Mouse (Mus musculus): ENCODE measurements around the gene Mdm2. TPM values are rescaled to one million over a fixed set of nuclear protein-coding genes. Genes with fewer than 3 reads are reported as not detected.

Gene Mdm2
- polyA plus RNA-seq, 1 experiment from 2014 or later: 53.6 TPM

DNA sequence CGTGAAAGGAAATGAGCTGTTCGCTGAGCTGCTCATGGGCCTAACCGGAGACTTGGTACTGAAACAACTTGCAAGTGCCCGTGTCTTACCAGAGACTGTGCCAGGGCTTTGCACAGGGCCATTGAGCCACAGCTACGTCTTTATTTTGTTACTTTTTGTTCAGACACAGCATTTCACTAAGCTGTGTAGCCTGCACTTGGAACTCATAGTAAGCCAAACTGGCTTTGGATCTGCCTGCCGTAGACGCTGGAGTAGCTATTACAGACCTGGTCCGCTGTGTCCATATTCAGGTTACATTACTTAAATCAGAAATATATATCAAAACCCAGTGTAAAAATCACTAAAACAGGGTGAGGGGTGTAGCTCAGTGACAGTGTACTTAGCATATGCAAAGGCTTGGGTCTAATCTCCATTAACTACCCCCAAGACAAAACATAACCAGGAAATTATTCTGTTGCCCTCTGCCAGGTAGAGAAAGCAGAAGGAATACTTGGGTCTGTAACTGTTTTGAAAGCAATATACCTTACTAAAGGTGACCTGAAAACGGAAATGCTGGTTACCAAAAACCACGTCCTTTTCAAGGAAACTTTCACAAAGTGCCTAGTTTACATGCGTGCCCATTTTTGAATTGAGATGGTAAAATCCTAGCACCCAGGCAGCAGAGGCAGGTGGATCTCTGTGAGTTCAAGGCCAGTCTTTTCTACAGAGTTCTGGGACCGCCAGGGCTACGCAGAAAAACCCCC, 24.5 kb downstream of the Mdm2 start:
- Histone ChIP-seq H3K4me1 (replicated peaks) (no peaks in the 10 kb centered on the region), H3K4me2 (no peak overlapping the region), H3K4me3 (no peak overlapping the region), H3K27me3 (no peaks in the 10 kb centered on the region), H3K27ac (no peak overlapping the region), H3K36me3 (peaks cover 35% of the 10 kb centered on the region), H3K9ac (no peak overlapping the region), H3K9me3 (no peaks in the 10 kb centered on the region)
- WGBS: 93% methylated on average over 13 of the region's 13 CpGs
- ATAC-seq (ENCODE audit: low FRiP score): no peak

DNA sequence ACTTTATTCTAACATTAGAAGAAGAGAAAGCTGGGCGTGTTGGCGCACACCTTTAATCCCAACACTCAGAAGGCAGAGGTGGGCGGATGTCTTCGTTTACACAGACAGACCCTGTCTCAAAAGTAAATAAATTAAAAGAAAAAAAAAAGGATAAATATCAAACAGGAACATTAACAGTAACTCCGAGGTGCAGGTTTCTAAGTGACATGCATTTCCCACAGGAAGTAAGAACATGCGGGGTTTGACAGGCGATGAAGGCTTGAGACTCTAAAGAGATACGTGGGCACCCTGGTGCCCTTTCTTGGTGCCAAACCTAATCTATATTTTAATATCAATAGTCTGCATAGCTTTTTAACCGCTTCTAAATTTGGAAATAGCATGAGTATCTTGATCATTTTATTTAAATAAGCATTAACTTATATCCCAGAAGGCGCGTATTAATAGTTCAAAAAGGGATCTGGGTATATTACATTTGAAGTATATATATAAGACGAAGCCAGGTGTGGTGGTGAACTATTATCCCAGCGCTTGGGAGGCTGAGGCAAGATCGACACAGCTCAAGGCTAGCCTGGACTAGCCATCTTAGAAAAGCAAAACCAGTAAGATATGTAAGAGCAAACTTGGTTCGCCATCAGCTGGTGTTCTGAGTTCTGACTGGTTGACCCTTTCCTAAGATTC, 25.2 kb downstream of the Mdm2 start:
- Histone ChIP-seq H3K36me3 (peaks cover 29% of the 10 kb centered on the region), H3K27ac (no peak overlapping the region), H3K4me2 (no peak overlapping the region), H3K9ac (no peak overlapping the region), H3K4me1 (replicated peaks) (no peaks in the 10 kb centered on the region), H3K27me3 (no peaks in the 10 kb centered on the region), H3K9me3 (no peaks in the 10 kb centered on the region), H3K4me3 (no peak overlapping the region)
- ATAC-seq (ENCODE audit: low FRiP score): no peak
- WGBS: 94% methylated on average over 15 of the region's 15 CpGs

DNA sequence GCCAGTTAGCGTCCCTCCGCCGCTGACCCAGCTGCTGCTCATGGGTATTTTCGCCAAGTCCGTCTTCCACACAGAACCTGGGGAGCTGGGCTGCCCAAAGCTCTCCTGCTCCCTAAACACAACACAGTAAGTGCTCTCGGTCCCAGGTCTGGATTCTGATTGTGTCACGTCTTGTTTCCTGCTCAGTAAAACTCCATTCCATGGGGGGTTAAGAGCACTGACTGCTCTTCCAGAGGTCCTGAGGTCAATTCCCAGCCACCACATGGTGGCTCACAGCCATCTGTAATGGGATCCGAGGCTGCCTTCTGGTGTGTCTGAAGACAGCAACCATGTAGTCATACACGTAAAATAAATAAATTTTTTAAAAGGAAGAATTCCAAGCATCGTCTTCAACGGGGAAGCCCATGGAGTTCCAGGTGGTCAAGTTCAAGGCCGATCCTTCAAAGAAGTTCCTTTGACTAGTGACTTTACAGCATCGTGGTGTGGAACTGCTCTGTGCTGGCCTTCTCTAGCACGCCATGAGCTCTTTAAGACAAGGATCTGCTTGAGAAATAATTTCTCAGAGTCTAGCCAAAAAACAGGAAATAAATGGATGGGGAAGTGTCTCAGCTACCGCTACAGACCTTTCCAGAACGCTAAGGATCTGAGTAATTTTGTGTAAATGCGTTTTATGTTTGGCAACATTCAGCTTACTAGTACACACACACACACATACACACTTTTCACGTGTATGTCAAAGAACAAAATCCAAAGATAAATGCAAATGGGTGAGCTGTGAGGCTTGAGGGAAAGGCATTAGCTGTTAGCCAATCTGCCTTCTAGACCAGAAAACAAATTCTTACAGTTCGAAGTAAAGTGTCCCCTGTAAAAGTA, 26.0 kb downstream of the Mdm2 start:
- ATAC-seq (ENCODE audit: low FRiP score): no peak
- Histone ChIP-seq H3K4me2 (no peak overlapping the region), H3K36me3 (peaks cover 23% of the 10 kb centered on the region), H3K9ac (no peak overlapping the region), H3K27me3 (no peaks in the 10 kb centered on the region), H3K4me1 (replicated peaks) (no peaks in the 10 kb centered on the region), H3K4me3 (no peak overlapping the region), H3K27ac (no peak overlapping the region), H3K9me3 (no peaks in the 10 kb centered on the region)
- WGBS: 89% methylated on average over 19 of the region's 19 CpGs

DNA sequence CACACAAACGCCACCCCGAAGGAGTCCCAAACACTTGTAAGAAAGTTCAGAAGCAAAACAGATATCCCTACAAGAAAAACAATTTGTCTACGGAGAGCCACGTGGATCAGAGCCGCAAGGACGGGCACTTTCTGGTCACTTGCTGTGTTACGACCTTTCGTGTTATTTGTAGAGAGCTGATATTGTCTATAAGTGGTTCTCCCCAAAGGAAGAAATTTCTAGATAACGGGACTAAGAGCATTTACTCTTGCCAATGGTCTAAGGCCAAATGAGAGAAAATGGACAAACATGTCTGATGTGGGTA, 26.9 kb downstream of the Mdm2 start:
- Histone ChIP-seq H3K9ac (no peak overlapping the region), H3K4me3 (no peak overlapping the region), H3K9me3 (no peaks in the 10 kb centered on the region), H3K4me2 (no peak overlapping the region), H3K27ac (no peak overlapping the region), H3K4me1 (replicated peaks) (no peaks in the 10 kb centered on the region), H3K27me3 (no peaks in the 10 kb centered on the region), H3K36me3 (peaks cover 14% of the 10 kb centered on the region)
- WGBS: 93% methylated on average over 9 of the region's 9 CpGs
- ATAC-seq (ENCODE audit: low FRiP score): no peak

DNA sequence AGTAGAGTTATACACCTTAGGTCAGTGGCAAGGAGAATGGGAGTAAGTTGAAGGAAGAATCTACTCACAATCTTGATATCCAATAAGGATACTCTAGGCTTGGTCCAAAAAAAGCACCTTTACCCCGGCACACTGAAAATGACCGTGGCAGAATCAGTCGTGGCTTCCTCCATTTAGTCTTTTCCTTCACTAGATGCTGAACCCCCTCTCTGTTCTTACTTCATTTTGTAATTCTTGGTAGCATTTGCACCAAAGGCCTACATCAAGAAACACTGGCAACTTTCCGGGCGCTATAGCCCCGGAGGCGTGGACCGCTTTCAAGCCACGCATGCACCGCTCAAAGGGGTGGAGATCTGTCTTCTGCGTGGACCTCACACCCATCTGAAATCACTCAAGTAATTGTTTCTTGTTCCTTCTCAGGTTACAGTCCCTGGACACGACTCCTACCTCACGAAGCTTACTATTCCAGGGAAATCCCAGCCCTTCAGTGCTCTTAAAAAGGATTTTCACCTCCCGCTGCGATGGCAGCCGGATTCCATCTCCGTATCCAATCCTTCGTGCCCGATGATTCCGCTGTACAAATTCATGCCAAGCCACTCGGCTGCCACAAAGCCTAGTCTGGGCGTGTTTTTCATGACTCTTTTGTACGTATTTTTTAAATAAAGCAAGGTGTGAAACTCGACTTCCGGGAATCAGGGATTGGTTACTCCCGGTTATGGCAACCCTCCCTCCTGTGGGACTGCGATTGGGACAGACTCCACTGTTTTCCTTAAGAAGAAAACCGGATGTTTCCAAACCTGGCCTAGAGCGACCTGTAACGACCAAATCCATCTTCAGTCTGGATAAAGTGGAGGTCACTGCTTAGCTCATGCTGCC, 27.5 kb downstream of the Mdm2 start:
- H3K9me3 ChIP-seq: no peaks in the 10 kb centered on the region
- no peak overlapping the region for H3K4me3 ChIP-seq
- no peak for ATAC-seq (ENCODE audit: low FRiP score)
- H3K4me2 ChIP-seq: no peak overlapping the region
- 83% methylated on average over 30 of the region's 30 CpGs for WGBS
- H3K36me3 ChIP-seq: peaks cover 9% of the 10 kb centered on the region
- no peaks in the 10 kb centered on the region for H3K4me1 ChIP-seq (replicated peaks)
- H3K27me3 ChIP-seq: no peaks in the 10 kb centered on the region
- H3K27ac ChIP-seq: no peak overlapping the region
- no peak overlapping the region for H3K9ac ChIP-seq

DNA sequence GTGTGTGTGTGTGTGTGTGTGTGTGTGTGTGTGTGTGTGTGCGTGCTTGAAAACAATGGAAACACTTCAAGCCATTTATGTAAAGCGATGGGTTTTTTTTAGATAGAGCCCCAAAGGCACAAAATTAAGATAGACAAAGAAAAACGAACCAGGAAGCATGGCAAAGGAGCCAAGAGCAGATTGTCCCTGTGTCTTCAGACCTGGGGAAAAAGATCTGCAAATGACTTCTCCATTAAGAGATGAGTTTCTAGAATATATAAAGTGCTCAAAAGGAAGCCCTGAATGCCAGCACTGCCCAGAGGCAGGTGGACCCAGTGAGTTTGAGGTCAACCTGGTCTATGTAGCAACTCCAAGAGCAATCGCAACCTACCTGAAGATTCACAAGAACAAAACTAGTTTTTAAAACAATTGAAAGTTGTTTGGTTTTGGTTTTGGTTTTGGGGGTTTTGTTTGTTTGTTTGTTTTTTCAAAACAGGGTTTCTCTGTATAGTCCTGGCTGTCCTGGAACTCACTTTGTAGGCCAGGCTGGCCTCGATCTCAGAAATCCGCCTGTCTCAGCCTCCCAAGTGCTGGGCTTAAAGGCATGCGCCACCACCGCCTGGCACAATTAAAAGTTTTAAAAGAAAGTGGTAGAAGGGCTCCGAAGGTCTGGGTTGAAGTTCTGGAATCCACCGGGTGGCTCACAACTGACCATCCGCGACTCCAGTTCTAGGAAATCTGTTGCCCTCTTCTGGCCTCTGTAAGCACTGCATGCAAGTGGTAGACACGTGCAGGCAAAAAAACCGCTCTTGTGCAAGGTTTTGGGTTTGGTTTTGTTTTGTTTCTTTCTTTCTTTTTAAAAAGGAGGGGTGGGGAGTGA, 28.3 kb downstream of the Mdm2 start:
- no peak for ATAC-seq (ENCODE audit: low FRiP score)
- no peak overlapping the region for H3K4me3 ChIP-seq
- WGBS: 65% methylated on average over 14 of the region's 14 CpGs
- no peaks in the 10 kb centered on the region for H3K4me1 ChIP-seq (replicated peaks)
- no peak overlapping the region for H3K9ac ChIP-seq
- H3K4me2 ChIP-seq: no peak overlapping the region
- H3K36me3 ChIP-seq: peaks cover 5% of the 10 kb centered on the region; the same call in 1 of the 2 replicates
- H3K27ac ChIP-seq: no peak overlapping the region
- H3K27me3 ChIP-seq: no peaks in the 10 kb centered on the region
- H3K9me3 ChIP-seq: no peaks in the 10 kb centered on the region

DNA sequence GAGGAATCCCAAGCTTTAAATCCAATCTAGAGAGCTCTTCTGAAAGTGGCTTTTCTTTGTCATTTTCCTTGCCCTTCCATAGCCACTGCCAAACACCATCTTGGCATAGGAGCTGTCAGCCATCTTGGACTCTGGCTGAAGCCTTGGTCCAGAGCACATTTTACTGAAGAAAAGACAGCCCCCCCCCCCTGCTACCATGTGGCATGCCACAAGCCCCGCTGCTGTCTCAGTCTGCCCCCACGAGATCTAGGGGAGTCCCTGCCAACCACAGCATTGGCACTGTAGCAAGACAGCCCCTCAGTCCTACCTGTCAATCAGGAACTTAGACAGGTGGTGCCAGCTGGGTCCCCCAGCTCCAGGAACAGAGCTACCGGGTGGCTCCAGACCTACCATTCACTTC, 29.0 kb downstream of the Mdm2 start:
- no peak for ATAC-seq (ENCODE audit: low FRiP score)
- H3K36me3 ChIP-seq: peaks cover 5% of the 10 kb centered on the region; the same call in 1 of the 2 replicates
- H3K4me1 ChIP-seq (replicated peaks): no peaks in the 10 kb centered on the region
- 77% methylated on average over 3 of the region's 3 CpGs for WGBS
- no peak overlapping the region for H3K9ac ChIP-seq
- no peak overlapping the region for H3K27ac ChIP-seq
- no peaks in the 10 kb centered on the region for H3K9me3 ChIP-seq
- H3K27me3 ChIP-seq: no peaks in the 10 kb centered on the region
- no peak overlapping the region for H3K4me3 ChIP-seq
- no peak overlapping the region for H3K4me2 ChIP-seq

DNA sequence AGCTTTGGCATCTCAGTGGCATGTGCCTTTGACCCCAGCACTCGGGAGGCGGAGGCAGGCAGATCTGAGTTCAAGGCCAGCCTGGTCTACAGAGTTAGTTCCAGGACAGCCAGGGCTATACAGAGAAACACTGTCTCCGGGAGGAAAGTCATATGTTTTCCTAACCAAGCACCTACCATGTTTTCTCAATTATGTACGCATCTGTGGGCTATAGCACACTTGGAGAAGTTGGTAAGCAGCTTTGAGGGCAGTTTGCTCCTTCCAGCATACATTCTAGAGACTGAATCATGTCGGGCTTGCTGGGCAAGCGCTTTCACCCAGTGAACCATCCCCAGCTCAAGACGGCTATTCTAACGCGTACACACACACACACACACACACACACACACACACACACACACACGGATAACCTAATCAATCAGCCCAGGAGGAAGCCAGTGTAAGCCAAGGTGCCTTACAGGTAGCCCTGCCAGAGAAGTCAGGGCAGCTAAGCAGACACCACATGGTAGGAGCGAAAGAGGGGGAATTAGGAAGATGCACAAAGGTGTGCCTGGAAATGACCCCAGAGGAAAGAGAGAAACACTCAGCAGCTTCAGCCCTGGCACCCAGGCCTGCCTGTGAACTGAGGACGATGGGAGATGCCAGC, 29.6 kb downstream of the Mdm2 start:
- 92% methylated on average over 12 of the region's 12 CpGs for WGBS
- Histone ChIP-seq H3K9ac (no peak overlapping the region), H3K36me3 (peaks cover 5% of the 10 kb centered on the region; the same call in 1 of the 2 replicates), H3K27ac (no peak overlapping the region), H3K4me2 (no peak overlapping the region), H3K4me1 (replicated peaks) (peaks cover 5% of the 10 kb centered on the region), H3K4me3 (no peak overlapping the region), H3K27me3 (no peaks in the 10 kb centered on the region), H3K9me3 (no peaks in the 10 kb centered on the region)
- no peak for ATAC-seq (ENCODE audit: low FRiP score)

DNA sequence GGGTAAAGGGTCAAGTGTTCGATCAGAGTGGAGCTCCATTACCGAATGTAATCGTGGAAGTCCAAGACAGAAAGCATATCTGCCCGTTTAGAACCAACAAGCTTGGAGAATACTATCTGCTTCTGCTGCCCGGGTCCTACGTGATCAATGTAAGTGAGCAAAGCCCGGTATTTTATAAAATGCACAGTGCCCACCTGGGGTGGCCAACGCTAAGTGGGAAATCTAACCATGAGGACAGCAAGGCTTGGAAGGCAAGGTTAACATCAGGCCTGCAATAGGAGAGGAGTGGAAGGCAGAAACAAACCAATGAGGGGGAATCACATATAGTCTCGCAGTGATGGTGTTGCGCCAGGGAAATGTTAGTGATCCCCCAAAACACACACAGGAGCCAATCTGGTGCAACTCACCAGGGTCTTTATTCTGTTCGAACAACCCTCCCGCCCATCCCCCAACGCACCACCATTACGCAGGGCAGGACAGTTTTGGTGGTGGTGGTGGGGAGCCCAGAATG, 30.5 kb downstream of the Mdm2 start:
- WGBS: 92% methylated on average over 14 of the region's 14 CpGs
- H3K4me2 ChIP-seq: no peak overlapping the region
- H3K4me3 ChIP-seq: no peak overlapping the region

DNA sequence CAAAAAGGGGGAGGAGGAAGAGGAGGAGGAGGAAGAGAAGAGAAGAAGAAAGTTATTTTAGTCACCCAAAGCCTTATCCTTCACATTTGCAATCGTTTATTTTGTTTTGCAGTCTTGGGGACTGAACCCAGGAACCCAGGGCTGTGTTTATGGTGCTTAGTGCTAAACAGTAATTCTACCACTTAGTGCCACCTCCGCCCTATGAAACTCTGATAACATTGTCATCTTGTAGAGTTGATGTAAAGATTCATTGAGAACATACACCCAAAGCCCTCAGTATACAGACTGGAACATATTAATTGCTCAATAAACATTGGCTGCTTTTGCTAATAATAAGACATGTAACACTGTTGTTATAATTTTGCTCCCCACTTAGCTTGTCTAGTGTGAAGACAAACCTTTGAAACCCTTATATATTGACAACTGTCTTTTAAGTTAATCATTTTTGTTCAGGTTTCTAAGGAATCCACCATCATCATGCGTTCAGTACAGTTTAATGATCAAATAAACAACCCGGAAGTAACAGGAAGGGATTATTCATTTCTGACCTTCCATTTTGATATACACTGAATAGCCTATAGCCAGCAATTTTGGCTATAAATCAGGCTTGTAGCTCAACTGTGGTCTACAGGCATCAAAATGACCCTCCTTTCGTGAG, 31.4 kb downstream of the Mdm2 start:
- Histone ChIP-seq H3K4me1 (replicated peaks) (peaks cover 12% of the 10 kb centered on the region), H3K4me3 (no peak overlapping the region), H3K9ac (no peak overlapping the region), H3K4me2 (no peak overlapping the region), H3K36me3 (peaks cover 2% of the 10 kb centered on the region; the same call in 1 of the 2 replicates), H3K27ac (no peak overlapping the region), H3K27me3 (peaks cover 2% of the 10 kb centered on the region; the same call in 1 of the 2 replicates), H3K9me3 (no peaks in the 10 kb centered on the region)
- 90% methylated on average over 5 of the region's 5 CpGs for WGBS
- no peak for ATAC-seq (ENCODE audit: low FRiP score)

More for the DNA sequence above, 30.5 kb downstream of the Mdm2 start:
- no peaks in the 10 kb centered on the region for H3K9me3 ChIP-seq
- no peak overlapping the region for H3K27ac ChIP-seq
- peaks cover 12% of the 10 kb centered on the region for H3K4me1 ChIP-seq (replicated peaks)
- H3K9ac ChIP-seq: no peak overlapping the region
- H3K27me3 ChIP-seq: no peaks in the 10 kb centered on the region
- peaks cover 5% of the 10 kb centered on the region; the same call in 1 of the 2 replicates for H3K36me3 ChIP-seq
- ATAC-seq (ENCODE audit: low FRiP score): no peak

Measured in hindbrain, embryonic 13.5 days (tissue).